Mouse (Mus musculus): ENCODE data around the gene Smoc1.

DNA sequence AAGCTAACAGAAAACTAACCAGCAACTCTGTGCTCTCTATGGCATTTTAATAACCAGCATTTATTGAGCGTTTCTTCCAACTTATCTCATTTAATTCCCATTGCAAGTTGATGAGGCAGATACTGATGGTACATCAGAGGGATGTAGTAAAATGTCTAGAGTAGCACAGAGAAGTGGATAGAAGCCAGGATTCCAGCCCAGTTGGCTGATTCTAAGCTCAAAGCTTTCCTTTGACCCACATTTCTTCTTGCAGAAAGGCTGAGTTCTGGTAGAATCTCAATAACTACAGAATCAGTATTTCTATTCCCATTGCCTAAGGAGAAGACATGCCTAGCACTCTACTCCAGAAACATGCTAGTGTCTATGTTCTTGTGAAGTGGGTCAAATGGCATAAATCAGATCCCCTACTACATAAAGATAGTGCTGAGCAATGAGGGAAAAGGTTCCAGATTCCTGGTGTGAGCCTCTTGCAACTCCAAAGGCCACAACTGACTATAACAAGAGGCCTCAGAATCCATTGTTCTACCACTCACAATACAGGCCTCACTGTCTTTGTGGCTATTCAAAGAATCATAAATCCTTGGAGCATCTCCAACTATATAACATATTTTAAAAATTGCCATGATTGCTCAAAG is 207.3 kb downstream of the Smoc1 start:
- TF ChIP-seq CTCF (IDR thresholded peaks at IDR 0.05; ENCODE audit: control insufficient read depth, insufficient read depth, insufficient replicate concordance, low read depth, low read length) (no peak), POLR2A (IDR thresholded peaks at IDR 0.05; ENCODE audit: control insufficient read depth, low read depth, low read length) (no peak)

All from testis, adult 2 months (tissue).